Mouse (Mus musculus) liver, adult 10 weeks (tissue): ENCODE measurements around the gene Sirt3. TPM values are rescaled to one million over a fixed set of nuclear protein-coding genes. Genes with fewer than 3 reads are reported as not detected.

Experiments
- polyA plus RNA-seq: library from polyadenylated mRNA; stranded (reverse); fragments of 350-450 nt; fragmentation: Illumina TruSeq; extraction: RNeasy Lipid Tissue Mini Kit (QIAGEN cat#74804); gene quantifications from one replicate; pipeline ENCODE4 v1.2.3, GENCODE M21; 2014; ENCODE audit warnings: low read depth, low replicate concordance

The Sirt3 gene
- 15.2 TPM for polyA plus RNA-seq

GRCm38 (mm10) chr7:140881696-140882468 lies at the start of gene Sirt3, which contains the start of gene Psmd13:
TSS of gene Sirt3 (minus strand) at chr7:140882309.
TSS of gene Psmd13 (plus strand) at chr7:140881968.

DNA sequence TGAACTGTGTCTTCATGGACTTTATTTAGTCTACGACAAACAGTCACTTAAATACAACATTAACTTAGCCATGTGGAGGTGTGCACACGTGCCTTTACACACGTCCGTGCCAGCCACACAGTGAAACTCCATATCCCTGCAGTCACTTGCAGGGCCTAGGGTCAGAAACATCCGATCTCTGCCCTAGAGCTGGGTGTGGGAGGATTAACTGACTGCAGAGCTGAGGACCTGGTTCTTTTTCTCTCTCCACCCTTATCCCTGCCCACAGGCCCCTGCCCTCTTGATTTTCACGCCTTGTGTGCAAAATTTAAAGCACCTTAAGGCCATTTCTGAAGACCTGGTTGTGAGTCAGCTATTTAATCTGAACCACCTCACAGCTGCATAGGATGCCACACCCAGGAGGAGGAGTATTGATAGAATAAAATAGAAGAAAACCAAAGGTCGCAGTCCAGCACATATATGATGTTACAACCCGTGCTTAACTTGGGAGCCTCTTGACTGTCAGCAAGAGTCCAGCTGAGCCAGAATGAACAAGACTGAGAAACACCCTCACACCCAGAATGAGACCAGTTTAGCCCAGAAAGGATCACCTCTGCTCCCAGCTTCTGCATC lies 38.4 kb upstream of the Sirt3 start, which contains the start of gene Nlrp6:
Gene Nlrp6, plus strand, starts transcription at position 485 of the 612 bp plus-strand sequence.

DNA sequence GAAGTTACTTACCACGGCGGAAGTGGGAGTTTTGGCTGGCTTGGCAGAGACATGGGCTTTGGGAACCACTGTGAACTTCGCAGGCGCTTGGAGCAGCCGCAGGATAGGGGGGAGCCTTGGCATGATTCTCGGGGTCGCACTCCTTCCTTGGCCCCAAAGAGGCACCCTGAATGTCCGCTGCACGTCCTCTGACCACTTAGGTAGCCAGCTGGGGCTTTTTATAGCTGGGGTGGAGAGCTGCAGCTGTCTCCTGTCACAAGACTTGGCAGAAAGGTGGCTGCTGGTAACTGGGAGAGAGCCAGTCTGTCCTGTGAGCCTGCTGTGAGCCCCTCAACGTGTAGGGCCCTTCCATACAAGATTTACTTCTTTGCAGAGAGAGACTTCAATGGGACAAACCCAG lies 18.1 kb upstream of the Sirt3 start, which contains the start of gene Cox8b:
Gene Cox8b, minus strand, starts transcription at position 227 of the 400 bp plus-strand sequence.

GRCm38 (mm10) chr7:140857550-140858505 lies 24.3 kb downstream of the Sirt3 start, which contains the start of gene Bet1l:
TSS of gene Bet1l (minus strand) at chr7:140857577.

GRCm38 (mm10) chr7:140856785-140857549 lies 25.1 kb downstream of the Sirt3 start, which contains the start of gene Ric8a:
TSS of gene Ric8a (plus strand) at chr7:140856957.

DNA sequence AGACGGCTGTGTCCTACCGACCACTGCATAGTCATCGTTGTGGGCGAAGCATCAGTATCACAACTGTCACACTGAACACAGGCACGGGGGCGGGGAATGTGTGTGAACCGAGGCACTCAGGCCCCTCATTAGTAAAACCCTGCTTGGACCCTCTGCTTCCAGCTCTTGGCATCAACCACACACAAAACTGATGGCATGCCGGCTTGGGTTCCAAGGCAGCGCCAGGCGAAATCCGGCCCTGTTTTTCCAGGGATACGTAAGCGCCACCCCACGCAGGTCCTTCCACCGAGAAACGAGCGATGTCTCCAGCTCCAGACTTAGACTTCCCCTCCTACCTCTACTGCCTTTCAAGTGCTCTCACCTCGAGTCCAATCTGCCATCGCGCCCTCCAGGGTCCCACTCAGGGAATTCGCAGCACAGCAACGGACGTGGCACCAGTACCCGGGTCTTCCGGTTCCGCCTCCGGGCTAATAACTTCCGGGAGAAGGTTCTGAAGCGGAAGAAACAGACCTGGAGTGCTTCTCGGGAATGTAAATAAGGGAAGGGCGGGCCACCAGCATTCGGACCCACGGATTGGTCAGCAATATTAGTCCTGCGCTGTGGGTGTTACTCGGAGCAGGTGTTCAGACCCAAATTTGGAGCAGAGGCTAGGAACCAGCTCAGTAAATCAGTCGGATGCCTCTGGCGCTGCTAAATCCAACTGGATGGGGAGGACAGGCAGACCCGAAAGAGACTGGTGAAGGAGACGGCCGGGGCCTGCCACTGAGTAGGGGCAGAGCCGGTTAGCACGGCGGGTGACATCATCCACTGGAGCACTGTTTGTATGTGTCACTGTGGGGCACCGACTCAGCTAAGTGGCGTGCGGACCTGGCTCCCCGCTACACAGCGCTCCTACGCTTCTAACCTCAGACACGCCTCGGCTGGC lies 26.0 kb downstream of the Sirt3 start, which contains the start of gene Gm45785:
Gene Gm45785, minus strand, starts transcription at position 472 of the 925 bp plus-strand sequence.

DNA sequence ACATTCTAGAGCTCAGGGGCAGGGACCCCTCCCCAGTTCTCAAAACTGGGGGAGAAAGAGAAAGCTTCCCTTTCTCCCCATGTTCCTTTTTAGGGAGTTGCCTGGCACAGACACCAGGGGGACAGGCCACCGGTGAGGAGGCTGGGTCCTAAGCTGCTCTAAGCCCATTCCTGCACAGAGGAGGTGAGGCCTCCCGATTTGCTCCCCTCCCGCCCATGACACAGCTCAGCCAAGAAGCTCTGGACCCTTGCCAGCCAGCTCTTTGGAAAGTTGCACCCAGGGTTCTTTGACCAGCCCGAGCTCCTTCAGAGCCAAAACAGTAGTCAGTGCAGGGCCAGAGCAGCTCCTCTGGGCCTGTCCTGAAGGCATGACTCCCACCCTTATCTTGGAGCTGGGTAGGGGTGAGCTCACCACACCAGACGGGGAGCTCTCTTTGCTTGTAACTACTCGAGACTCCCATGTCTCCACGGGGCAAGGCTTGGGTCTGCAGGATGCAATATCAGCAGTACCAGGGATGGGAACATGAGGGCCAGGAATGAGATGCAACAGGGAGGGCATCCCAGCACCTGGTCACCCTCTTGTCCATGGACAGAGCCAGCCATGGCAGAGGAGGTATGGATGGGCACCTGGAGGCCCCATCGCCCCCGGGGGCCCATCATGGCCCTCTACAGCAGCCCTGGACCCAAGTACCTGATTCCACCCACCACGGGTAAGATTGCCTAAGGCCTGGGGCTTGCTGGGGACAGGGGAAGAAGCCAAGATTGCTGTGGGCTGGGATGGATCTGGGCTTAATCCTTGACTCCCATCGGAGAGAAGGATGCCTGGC lies 34.1 kb downstream of the Sirt3 start, which contains the start of gene Odf3:
Gene Odf3, plus strand, starts transcription at position 51 of the 826 bp plus-strand sequence.

DNA sequence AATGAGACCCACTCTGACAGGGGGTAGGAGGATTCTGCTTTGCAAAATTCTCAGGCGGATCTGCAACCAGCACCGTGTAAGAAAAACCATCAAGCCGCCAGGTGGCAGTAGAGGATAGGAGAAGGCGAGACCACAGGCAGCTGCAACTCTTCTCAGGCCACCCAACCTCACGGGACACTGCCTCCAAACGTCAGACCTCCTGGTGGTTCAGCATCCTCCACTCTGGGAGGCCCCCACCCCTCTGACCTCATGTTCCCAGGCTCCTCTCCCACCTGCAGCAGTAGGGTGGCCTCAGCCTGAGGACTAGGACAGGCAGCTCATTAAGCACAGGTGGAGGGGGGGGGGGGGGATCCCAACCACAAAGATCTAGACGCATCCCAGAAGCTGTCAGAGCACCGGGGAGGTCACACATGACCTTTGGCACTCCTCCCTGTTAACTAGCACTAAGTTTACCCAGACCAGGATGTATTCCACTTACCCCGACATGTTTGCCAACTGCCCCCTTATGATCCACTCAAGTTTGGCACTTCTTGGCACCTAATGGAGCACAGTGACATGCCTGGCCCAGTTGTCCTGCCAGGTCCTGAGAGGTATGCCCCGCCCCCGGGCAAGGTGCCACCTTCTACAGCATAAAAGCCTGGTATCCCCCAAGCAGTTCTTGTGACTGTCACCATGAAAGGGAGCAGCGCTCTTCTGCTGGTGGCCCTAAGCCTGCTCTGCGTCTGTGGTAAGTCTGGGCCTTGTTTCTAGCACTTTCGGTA lies 37.0 kb downstream of the Sirt3 start, which contains the start of gene Scgb1c1:
Gene Scgb1c1, plus strand, starts transcription at position 643 of the 761 bp plus-strand sequence.

GRCm38 (mm10) chr7:140834968-140835757 lies 46.9 kb downstream of the Sirt3 start, which contains the start of gene Urah:
TSS of gene Urah (plus strand) at chr7:140835018.

GRCm38 (mm10) chr7:140821653-140822329 lies 60.3 kb downstream of the Sirt3 start, which contains the start of gene Zfp941:
TSS of gene Zfp941 (minus strand) at chr7:140822178.

Other genes starting within 250 kb of the Sirt3 start
- gene Olfr53, start 235.9 kb downstream of the Sirt3 start, polyA plus RNA-seq = not detected
- gene Olfr539, start 222.4 kb downstream of the Sirt3 start, polyA plus RNA-seq = not detected
- gene Olfr45, start 200.4 kb downstream of the Sirt3 start, polyA plus RNA-seq = not detected
- not detected for gene Olfr541, start 185.0 kb downstream of the Sirt3 start, polyA plus RNA-seq
- 9,740 TPM for gene Cyp2e1, start 118.6 kb downstream of the Sirt3 start, polyA plus RNA-seq
- not detected for gene Syce1, start 94.5 kb downstream of the Sirt3 start, polyA plus RNA-seq
- gene Zfp941, start 60.1 kb downstream of the Sirt3 start, polyA plus RNA-seq = 0.66 TPM
- 287 TPM for gene Urah, start 47.3 kb downstream of the Sirt3 start, polyA plus RNA-seq
- not detected for gene Scgb1c1, start 36.8 kb downstream of the Sirt3 start, polyA plus RNA-seq
- not detected for gene Odf3, start 34.5 kb downstream of the Sirt3 start, polyA plus RNA-seq
- gene Gm45785, start 26.0 kb downstream of the Sirt3 start, polyA plus RNA-seq = not detected
- gene Ric8a, start 25.4 kb downstream of the Sirt3 start, polyA plus RNA-seq = 4.3 TPM
- gene Bet1l, start 24.7 kb downstream of the Sirt3 start, polyA plus RNA-seq = 1.4 TPM
- gene Psmd13, start 341 bp downstream of the Sirt3 start, polyA plus RNA-seq = 89.2 TPM
- gene Cox8b, start 18.1 kb upstream of the Sirt3 start, polyA plus RNA-seq = not detected
- gene Nlrp6, start 38.6 kb upstream of the Sirt3 start, polyA plus RNA-seq = 20.5 TPM
- gene Pgghg, start 59.1 kb upstream of the Sirt3 start, polyA plus RNA-seq = 2.3 TPM
- not detected for gene Ifitm5, start 68.0 kb upstream of the Sirt3 start, polyA plus RNA-seq
- not detected for gene Gm45717, start 73.6 kb upstream of the Sirt3 start, polyA plus RNA-seq
- 135 TPM for gene Ifitm2, start 73.7 kb upstream of the Sirt3 start, polyA plus RNA-seq
- 4.2 TPM for gene Ifitm1, start 84.9 kb upstream of the Sirt3 start, polyA plus RNA-seq
- 163 TPM for gene Ifitm3, start 128.5 kb upstream of the Sirt3 start, polyA plus RNA-seq
- 2.6 TPM for gene Ifitm6, start 135.6 kb upstream of the Sirt3 start, polyA plus RNA-seq
- not detected for gene Gm17387, start 146.8 kb upstream of the Sirt3 start, polyA plus RNA-seq
- not detected for gene B4galnt4, start 178.8 kb upstream of the Sirt3 start, polyA plus RNA-seq
- not detected for gene Pkp3, start 195.9 kb upstream of the Sirt3 start, polyA plus RNA-seq
- gene Sigirr, start 218.3 kb upstream of the Sirt3 start, polyA plus RNA-seq = 1.6 TPM
- gene Ano9, start 235.5 kb upstream of the Sirt3 start, polyA plus RNA-seq = not detected
- 7.0 TPM for gene Ptdss2, start 240.1 kb upstream of the Sirt3 start, polyA plus RNA-seq